Mouse (Mus musculus) forebrain, embryonic 13.5 days (tissue): ENCODE measurements around the gene Trim17. TPM values are rescaled to one million over a fixed set of nuclear protein-coding genes. Genes with fewer than 3 reads are reported as not detected.

ENCODE experiments used
- ATAC-seq: fragments of 200-750 bp; cut with Nextera tagmentation; 2 replicates; pipeline ENCODE4 v1.8.0; 2017
- H3K27ac ChIP-seq: fragments of 300-500 bp; sonication (generic); 2 replicates; pipeline ENCODE4 v1.5.1; 2015; ENCODE audit warnings: inconsistent platforms, mild to moderate bottlenecking, moderate library complexity
- H3K27me3 ChIP-seq: fragments of 300-500 bp; sonication (generic); 2 replicates; pipeline ENCODE4 v1.6.1; 2015; ENCODE audit warnings: mild to moderate bottlenecking, inconsistent platforms
- H3K36me3 ChIP-seq: fragments of 300-500 bp; sonication (generic); 2 replicates; pipeline ENCODE4 v1.6.1; 2015; ENCODE audit warnings: mild to moderate bottlenecking, inconsistent platforms; ENCODE audit not compliant: poor library complexity, severe bottlenecking
- H3K4me1 ChIP-seq: fragments of 300-500 bp; sonication (generic); 2 replicates; pipeline ENCODE4 v1.6.1; 2015; ENCODE audit warnings: inconsistent platforms
- H3K4me2 ChIP-seq: fragments of 300-500 bp; sonication (generic); 2 replicates; pipeline ENCODE4 v1.6.1; 2015; ENCODE audit warnings: inconsistent platforms, mild to moderate bottlenecking, moderate library complexity
- H3K4me3 ChIP-seq: fragments of 300-500 bp; sonication (generic); 2 replicates; pipeline ENCODE4 v1.5.1; 2015; ENCODE audit warnings: mild to moderate bottlenecking, inconsistent platforms
- H3K9ac ChIP-seq: fragments of 300-500 bp; sonication (generic); 2 replicates; pipeline ENCODE4 v1.6.1; 2015; ENCODE audit warnings: mild to moderate bottlenecking, inconsistent platforms
- H3K9me3 ChIP-seq: fragments of 300-500 bp; sonication (generic); replicated peaks from 2 replicates; pipeline ENCODE4 v1.6.1; 2016; ENCODE audit warnings: inconsistent platforms
- WGBS: fragments of 180-500 bp; shearing (Covaris S2); methylation state at CpG from one replicate; pipeline ENCODE4 v1.1.7; 2015; 5-methylcytosine and 5-hydroxymethylcytosine counted together
- polyA plus RNA-seq: library from polyadenylated mRNA; unstranded; fragments of >200 nt; fragmentation: Nextera tagmentation; extraction: Ambion mirVana; gene quantifications from 2 replicates; pipeline ENCODE4 v1.2.1, GENCODE M21; 2015

Gene Trim17
- polyA plus RNA-seq, 1 experiment from 2014 or later, result 0.96 TPM

DNA sequence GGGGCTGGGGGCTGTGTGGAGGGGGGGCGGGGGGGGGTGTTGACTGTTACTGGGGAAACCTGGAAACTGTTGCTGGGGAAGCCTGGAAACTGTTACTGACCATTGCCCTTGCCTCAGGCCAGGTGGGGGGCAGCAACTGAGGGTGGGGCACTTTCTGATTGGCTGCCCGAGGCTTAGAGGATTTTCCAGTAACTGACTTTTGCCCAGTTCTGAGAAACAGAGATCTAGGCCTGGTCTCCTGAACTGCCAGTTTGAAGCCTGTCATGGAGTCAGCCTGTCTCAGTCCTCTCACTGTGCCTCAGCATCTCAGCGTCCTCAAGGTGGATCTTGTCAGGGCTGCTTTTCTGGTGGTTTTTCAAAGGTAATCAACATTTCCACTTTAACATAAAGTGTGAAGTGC, 19.9 kb downstream of the Trim17 start:
- 87% methylated on average over 3 of the region's 3 CpGs for WGBS
- ATAC-seq, result no peak
- Histone ChIP-seq H3K27ac (no peak overlapping the region), H3K27me3 (no peaks in the 10 kb centered on the region), H3K4me3 (no peak overlapping the region), H3K4me1 (peaks cover 30% of the 10 kb centered on the region), H3K4me2 (no peak overlapping the region), H3K9ac (no peak overlapping the region), H3K9me3 (no peaks in the 10 kb centered on the region), H3K36me3 (peaks cover 35% of the 10 kb centered on the region)

GRCm38 (mm10) chr11:58977150-58977549, 22.7 kb downstream of the Trim17 start:
- Histone ChIP-seq H3K27me3 (no peaks in the 10 kb centered on the region), H3K36me3 (peaks cover 16% of the 10 kb centered on the region), H3K4me1 (peaks cover 52% of the 10 kb centered on the region), H3K9ac (peak overlapping the region; percentile 90), H3K4me3 (peak overlapping the region; percentile 97), H3K27ac (no peak overlapping the region), H3K4me2 (peak overlapping the region; percentile 100), H3K9me3 (no peaks in the 10 kb centered on the region)
- no peak for ATAC-seq
- WGBS, result under 1% methylated on average over 29 of the region's 29 CpGs

DNA sequence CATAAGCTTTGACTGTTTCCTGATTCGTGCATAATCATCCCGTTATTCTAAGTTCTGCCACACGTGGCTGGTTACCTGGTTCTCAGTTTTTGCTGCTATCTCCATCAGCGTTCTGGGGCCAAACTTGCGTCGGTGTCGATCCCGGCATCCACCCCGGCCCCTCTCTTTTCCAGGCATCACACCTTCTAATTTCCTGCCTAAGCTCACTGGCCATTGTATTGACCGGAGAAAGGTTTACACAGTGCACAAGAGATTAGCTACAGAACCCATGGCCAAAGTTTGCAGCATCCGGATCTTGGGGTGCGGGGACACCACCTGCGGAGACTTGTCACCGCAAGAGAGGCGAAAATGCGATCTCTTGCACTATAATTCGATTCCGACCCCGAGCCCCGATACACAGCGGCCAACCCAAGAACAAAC, 23.1 kb downstream of the Trim17 start:
- peak overlapping the region; percentile 90 for H3K9ac ChIP-seq
- H3K27me3 ChIP-seq, result no peaks in the 10 kb centered on the region
- H3K4me1 ChIP-seq, result peaks cover 53% of the 10 kb centered on the region
- ATAC-seq, result peak; percentile 37; the same call in 1 of the 2 replicates
- peak overlapping the region; percentile 97 for H3K4me3 ChIP-seq
- WGBS, result 1% methylated on average over 21 of the region's 21 CpGs
- peak overlapping the region; percentile 100 for H3K4me2 ChIP-seq
- peaks cover 16% of the 10 kb centered on the region for H3K36me3 ChIP-seq
- H3K27ac ChIP-seq, result peak overlapping the region; percentile 75
- no peaks in the 10 kb centered on the region for H3K9me3 ChIP-seq

DNA sequence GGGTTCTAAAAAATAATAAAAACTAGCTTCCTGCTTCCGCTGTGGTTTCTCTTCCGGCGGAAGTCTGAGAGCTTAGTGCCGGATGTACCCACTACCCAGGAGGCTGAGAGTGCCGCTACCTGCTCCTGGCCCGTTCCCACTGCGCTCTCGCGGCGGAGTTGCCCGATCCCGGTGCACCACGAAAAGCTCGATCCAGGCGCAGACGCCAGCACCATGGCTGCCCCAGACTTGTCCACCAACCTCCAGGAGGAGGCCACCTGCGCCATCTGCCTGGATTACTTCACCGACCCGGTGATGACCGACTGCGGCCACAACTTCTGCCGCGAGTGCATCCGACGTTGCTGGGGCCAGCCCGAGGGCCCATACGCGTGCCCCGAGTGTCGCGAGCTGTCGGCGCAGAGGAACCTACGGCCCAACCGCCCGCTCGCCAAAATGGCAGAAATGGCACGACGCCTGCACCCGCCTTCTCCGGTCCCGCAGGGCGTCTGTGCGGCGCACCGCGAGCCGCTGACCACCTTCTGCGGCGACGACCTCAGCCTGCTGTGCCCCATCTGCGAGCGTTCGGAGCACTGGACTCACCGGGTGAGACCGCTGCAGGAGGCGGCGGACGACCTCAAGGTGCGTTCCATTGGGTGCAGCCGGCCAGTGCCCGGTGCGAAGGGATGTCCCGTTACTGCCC, 23.7 kb downstream of the Trim17 start, which contains the start of gene Trim11:
Gene Trim11, plus strand, starts transcription at position 67 of the 679 bp plus-strand sequence.
- WGBS, result under 1% methylated on average over 63 of the region's 64 CpGs
- H3K4me3 ChIP-seq, result peak within 1 kb of the TSS; percentile 97
- ATAC-seq, result peak; percentile 84
- peak within 1 kb of the TSS; percentile 100 for H3K4me2 ChIP-seq
- H3K4me1 ChIP-seq, result peaks cover 53% of the 10 kb centered on the region
- H3K9me3 ChIP-seq, result no peaks in the 10 kb centered on the region
- peaks cover 21% of the 10 kb centered on the region for H3K36me3 ChIP-seq
- no peaks in the 10 kb centered on the region for H3K27me3 ChIP-seq
- peak within 1 kb of the TSS; percentile 90 for H3K9ac ChIP-seq
- peak within 1 kb of the TSS; percentile 75 for H3K27ac ChIP-seq

DNA sequence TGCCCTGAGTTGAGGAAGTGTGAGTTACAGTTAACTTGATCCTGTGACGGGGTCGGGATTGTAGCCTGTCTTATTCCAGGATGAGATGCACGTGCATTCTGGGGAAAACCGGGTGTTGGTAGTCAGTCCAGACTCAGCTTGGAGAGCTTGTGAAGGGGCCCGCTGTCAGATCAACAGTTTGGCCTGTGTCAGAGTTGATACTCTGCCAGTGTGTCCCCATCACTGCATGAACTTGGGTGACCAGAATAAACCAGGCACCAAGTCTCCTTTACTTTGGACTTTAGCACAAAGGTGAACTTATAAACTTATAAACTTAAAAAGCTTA, 24.2 kb downstream of the Trim17 start:
- ATAC-seq, result no peak; the same call in 1 of the 2 replicates
- H3K9ac ChIP-seq, result peak overlapping the region; percentile 90
- H3K4me1 ChIP-seq, result peaks cover 53% of the 10 kb centered on the region
- no peaks in the 10 kb centered on the region for H3K9me3 ChIP-seq
- 9% methylated on average over 5 of the region's 5 CpGs for WGBS
- H3K36me3 ChIP-seq, result peaks cover 22% of the 10 kb centered on the region
- no peak overlapping the region for H3K27ac ChIP-seq
- no peaks in the 10 kb centered on the region for H3K27me3 ChIP-seq
- H3K4me2 ChIP-seq, result peak overlapping the region; percentile 100
- peak overlapping the region; percentile 97 for H3K4me3 ChIP-seq

DNA sequence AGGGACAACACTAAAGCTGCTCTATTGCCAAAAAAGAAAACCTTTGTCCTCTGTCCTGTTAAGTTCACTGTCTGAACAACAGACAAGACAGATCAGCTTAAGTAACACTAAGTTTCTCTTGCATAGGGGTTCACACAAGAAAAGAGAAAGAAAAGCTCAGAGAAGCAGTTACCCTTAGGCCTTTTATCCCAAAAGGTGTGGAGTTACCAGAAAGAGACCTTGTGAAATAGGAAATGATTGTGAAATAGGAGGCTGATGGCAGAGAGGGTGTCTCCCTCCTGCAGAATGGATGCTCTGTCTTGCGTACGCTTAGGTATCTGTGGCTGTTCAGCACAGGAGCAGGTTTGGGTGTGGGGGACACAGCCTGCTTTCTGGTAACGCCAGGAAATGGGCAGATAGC, 24.7 kb downstream of the Trim17 start:
- Histone ChIP-seq H3K27me3 (no peaks in the 10 kb centered on the region), H3K4me1 (peaks cover 53% of the 10 kb centered on the region), H3K36me3 (peaks cover 28% of the 10 kb centered on the region), H3K9ac (peak overlapping the region; percentile 90), H3K4me3 (peak overlapping the region; percentile 97), H3K27ac (no peak overlapping the region), H3K4me2 (peak overlapping the region; percentile 100), H3K9me3 (no peaks in the 10 kb centered on the region)
- WGBS, result 88% methylated on average over 3 of the region's 3 CpGs
- ATAC-seq, result no peak

GRCm38 (mm10) chr11:58979661-58980060, 25.2 kb downstream of the Trim17 start:
- no peaks in the 10 kb centered on the region for H3K9me3 ChIP-seq
- H3K4me1 ChIP-seq, result peaks cover 49% of the 10 kb centered on the region

GRCm38 (mm10) chr11:58980381-58980990, 26.0 kb downstream of the Trim17 start:
- H3K36me3 ChIP-seq, result peaks cover 34% of the 10 kb centered on the region
- 68% methylated on average over 5 of the region's 5 CpGs for WGBS
- H3K9me3 ChIP-seq, result no peaks in the 10 kb centered on the region
- ATAC-seq, result no peak
- no peak overlapping the region for H3K4me3 ChIP-seq
- H3K4me2 ChIP-seq, result peak overlapping the region; percentile 100
- no peaks in the 10 kb centered on the region for H3K27me3 ChIP-seq
- H3K27ac ChIP-seq, result no peak overlapping the region
- peaks cover 46% of the 10 kb centered on the region for H3K4me1 ChIP-seq
- H3K9ac ChIP-seq, result no peak overlapping the region

More at GRCm38 (mm10) chr11:58979661-58980060, 25.2 kb downstream of the Trim17 start:
- peak overlapping the region; percentile 100 for H3K4me2 ChIP-seq
- peaks cover 28% of the 10 kb centered on the region for H3K36me3 ChIP-seq
- H3K27me3 ChIP-seq, result no peaks in the 10 kb centered on the region
- peak overlapping the region; percentile 97 for H3K4me3 ChIP-seq
- H3K27ac ChIP-seq, result no peak overlapping the region
- ATAC-seq, result no peak
- 82% methylated on average over 7 of the region's 7 CpGs for WGBS
- H3K9ac ChIP-seq, result peak overlapping the region; percentile 90

- Histone ChIP-seq H3K27ac (no peak overlapping the region), H3K36me3 (peaks cover 47% of the 10 kb centered on the region), H3K4me1 (peaks cover 38% of the 10 kb centered on the region), H3K9ac (no peak overlapping the region), H3K9me3 (no peaks in the 10 kb centered on the region), H3K4me3 (no peak overlapping the region), H3K4me2 (no peak overlapping the region), H3K27me3 (no peaks in the 10 kb centered on the region)
- WGBS, result 61% methylated on average over 14 of the region's 14 CpGs
- ATAC-seq, result no peak
Measured at GRCm38 (mm10) chr11:58981541-58982447, 27.3 kb downstream of the Trim17 start.

- Histone ChIP-seq H3K36me3 (peaks cover 55% of the 10 kb centered on the region), H3K27me3 (no peaks in the 10 kb centered on the region), H3K4me1 (peaks cover 33% of the 10 kb centered on the region), H3K9me3 (no peaks in the 10 kb centered on the region), H3K9ac (no peak overlapping the region), H3K4me3 (no peak overlapping the region), H3K4me2 (no peak overlapping the region), H3K27ac (no peak overlapping the region)
- 89% methylated on average over 18 of the region's 18 CpGs for WGBS
- no peak for ATAC-seq
Measured at GRCm38 (mm10) chr11:58982471-58983097, 28.1 kb downstream of the Trim17 start.

- Histone ChIP-seq H3K4me3 (no peak overlapping the region), H3K4me2 (no peak overlapping the region), H3K9ac (no peak overlapping the region; the same call in 1 of the 2 replicates), H3K27me3 (no peaks in the 10 kb centered on the region), H3K36me3 (peaks cover 67% of the 10 kb centered on the region), H3K4me1 (peaks cover 29% of the 10 kb centered on the region), H3K27ac (no peak overlapping the region), H3K9me3 (no peaks in the 10 kb centered on the region)
- no peak for ATAC-seq
- 89% methylated on average over 6 of the region's 6 CpGs for WGBS
Measured at GRCm38 (mm10) chr11:58983691-58984341, 29.3 kb downstream of the Trim17 start.
